Mouse (Mus musculus): ENCODE data around the gene Castor1.

Castor1 gene

GRCm38 (mm10) chr11:4231435-4231834 lies 13.4 kb downstream of the Castor1 start:
- no peak for DNase-seq (ENCODE audit: extremely low read depth, insufficient read length, low spot score)

- DNase-seq (ENCODE audit: extremely low read depth, insufficient read length, low spot score): peak; percentile 55
Measured at GRCm38 (mm10) chr11:4232644-4233043, 14.6 kb downstream of the Castor1 start.

GRCm38 (mm10) chr11:4235052-4235655 lies 17.1 kb downstream of the Castor1 start:
- DNase-seq (ENCODE audit: extremely low read depth, insufficient read length, low spot score): no peak

GRCm38 (mm10) chr11:4235665-4236545 lies 17.9 kb downstream of the Castor1 start, which contains the start of gene Osm:
Gene Osm (plus strand): TSS chr11:4236420.
- DNase-seq (ENCODE audit: extremely low read depth, insufficient read length, low spot score): no peak

- no peak for DNase-seq (ENCODE audit: extremely low read depth, insufficient read length, low spot score)
Measured at GRCm38 (mm10) chr11:4236546-4237067, 18.6 kb downstream of the Castor1 start.

- DNase-seq (ENCODE audit: extremely low read depth, insufficient read length, low spot score): no peak
Measured at GRCm38 (mm10) chr11:4237389-4237912, 19.4 kb downstream of the Castor1 start.

- DNase-seq (ENCODE audit: extremely low read depth, insufficient read length, low spot score): no peak
Measured at GRCm38 (mm10) chr11:4238167-4238566, 20.1 kb downstream of the Castor1 start.

GRCm38 (mm10) chr11:4239691-4240090 lies 21.7 kb downstream of the Castor1 start:
- no peak for DNase-seq (ENCODE audit: extremely low read depth, insufficient read length, low spot score)

- DNase-seq (ENCODE audit: extremely low read depth, insufficient read length, low spot score): no peak
Measured at GRCm38 (mm10) chr11:4240151-4240550, 22.1 kb downstream of the Castor1 start.

GRCm38 (mm10) chr11:4241180-4241579 lies 23.2 kb downstream of the Castor1 start:
- no peak for DNase-seq (ENCODE audit: extremely low read depth, insufficient read length, low spot score)

GRCm38 (mm10) chr11:4246126-4246525 lies 28.1 kb downstream of the Castor1 start:
- DNase-seq (ENCODE audit: extremely low read depth, insufficient read length, low spot score): no peak

- no peak for DNase-seq (ENCODE audit: extremely low read depth, insufficient read length, low spot score)
Measured at GRCm38 (mm10) chr11:4246623-4247022, 28.6 kb downstream of the Castor1 start.

GRCm38 (mm10) chr11:4247201-4247959 lies 29.4 kb downstream of the Castor1 start:
- no peak for DNase-seq (ENCODE audit: extremely low read depth, insufficient read length, low spot score)

GRCm38 (mm10) chr11:4249151-4249550 lies 31.1 kb downstream of the Castor1 start:
- DNase-seq (ENCODE audit: extremely low read depth, insufficient read length, low spot score): no peak

GRCm38 (mm10) chr11:4250290-4250689 lies 32.3 kb downstream of the Castor1 start:
- no peak for DNase-seq (ENCODE audit: extremely low read depth, insufficient read length, low spot score)

GRCm38 (mm10) chr11:4251376-4251775 lies 33.4 kb downstream of the Castor1 start:
- no peak for DNase-seq (ENCODE audit: extremely low read depth, insufficient read length, low spot score)

- no peak for DNase-seq (ENCODE audit: extremely low read depth, insufficient read length, low spot score)
Measured at GRCm38 (mm10) chr11:4252886-4253285, 34.9 kb downstream of the Castor1 start.

- peak; percentile 68 for DNase-seq (ENCODE audit: extremely low read depth, insufficient read length, low spot score)
Measured at GRCm38 (mm10) chr11:4256846-4257607, 39.0 kb downstream of the Castor1 start, which contains the start of gene Lif. Gene Lif (plus strand): TSS chr11:4257557.

- no peak for DNase-seq (ENCODE audit: extremely low read depth, insufficient read length, low spot score)
Measured at GRCm38 (mm10) chr11:4257756-4258155, 39.7 kb downstream of the Castor1 start.

- DNase-seq (ENCODE audit: extremely low read depth, insufficient read length, low spot score): peak; percentile 73
Measured at GRCm38 (mm10) chr11:4258657-4259082, 40.6 kb downstream of the Castor1 start.
